Comparison of ENCODE assay signal across 14 mouse cellular contexts in the genomic region with DNA sequence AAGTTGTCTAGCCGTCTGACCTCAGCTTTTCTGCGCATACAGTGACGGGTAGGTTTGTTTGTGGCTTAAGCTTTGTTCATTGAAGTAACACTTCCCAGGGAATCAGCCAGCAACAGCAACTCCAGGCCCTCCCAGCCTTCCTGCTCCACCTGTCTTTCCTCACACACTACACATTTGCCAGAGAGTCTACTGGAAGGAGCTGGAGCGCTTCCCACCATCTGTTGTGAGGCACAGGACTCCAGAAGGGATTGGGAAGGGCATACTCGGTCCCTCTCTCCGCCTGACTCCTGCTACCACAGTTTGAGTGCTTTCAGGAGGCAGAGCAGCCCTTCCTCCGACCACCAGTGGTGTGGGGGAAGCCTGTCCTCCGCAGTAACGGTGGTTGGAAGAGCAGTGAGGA.
A peak's percentile ranks its signal among the peaks of the same experiment; 100 is the strongest.
DNase-seq lines count a peak whose midpoint lies in the region; ATAC-seq lines count a peak whose summit lies in the region.
"Had no signal": no experiment of that assay in that cellular context is flagged by ENCODE, and none has a peak within 500 bp of the region (broad histone marks: within the 10 kb centered on the region; RNA-seq: fewer than 3 reads in every experiment).

No protein-coding gene starts in this region.

- peaks cover 25% of the 10 kb centered on the region for H3K36me3 ChIP-seq in embryonic facial prominence, embryonic 10.5 days (replicated peaks)

- DNase-seq in frontal cortex, postnatal 10 days (ENCODE audit: low spot score in 2 of 2): no peak
- DNase-seq in left cerebral cortex, adult 18-20 months (ENCODE audit: low spot score in 2 of 2): peak; percentile 16 to 33
- no peak for DNase-seq in left cerebral cortex, adult 11 months (ENCODE audit: low spot score)
- no peak for DNase-seq in embryonic facial prominence, embryonic 10.5 days (ENCODE audit: low spot score)
- peak; percentile 34 for DNase-seq in right cerebral cortex, postnatal 25 days
- DNase-seq in adrenal gland, postnatal 25 days: no peak
- no peak for DNase-seq in thymus, postnatal 4 days
- DNase-seq: adrenal gland, postnatal 10 days; heart, adult 18-20 months; heart, postnatal 36 days; kidney, postnatal 4 days; spleen, adult 18-20 months had no signal

- 85% methylated on average over 9 of the region's 9 CpGs for WGBS in embryonic facial prominence, embryonic 10.5 days

- peak; percentile 91 for ATAC-seq in frontal cortex, adult (ENCODE audit: low TSS enrichment)

- no peak overlapping the region for H3K4me3 ChIP-seq in embryonic facial prominence, embryonic 10.5 days
- H3K4me3 ChIP-seq: limb, embryonic 15.5 days had no signal

- H3K4me1 ChIP-seq in embryonic facial prominence, embryonic 10.5 days: no peaks in the 10 kb centered on the region

- H3K9me3 ChIP-seq in embryonic facial prominence, embryonic 10.5 days: no peaks in the 10 kb centered on the region
- H3K9me3 ChIP-seq: limb, embryonic 15.5 days had no signal

- H3K27me3 ChIP-seq in embryonic facial prominence, embryonic 10.5 days (replicated peaks; ENCODE audit: low read depth, poor library complexity, severe bottlenecking): no peaks in the 10 kb centered on the region
- H3K27me3 ChIP-seq: limb, embryonic 15.5 days had no signal

- 0 out of 2 replicates have a peak overlapping the region, but pooled peaks have one; percentile 6 for H3K27ac ChIP-seq in embryonic facial prominence, embryonic 10.5 days (replicated peaks)
- H3K27ac ChIP-seq: limb, embryonic 15.5 days had no signal

Comparison
In these comparisons a context has a peak if more than half of its experiments do, and no peak if none do; other contexts are left out.
1. DNase-seq: peak in left cerebral cortex, adult 18-20 months (2 of 2) and right cerebral cortex, postnatal 25 days (single experiment); none in frontal cortex, postnatal 10 days (0 of 2), left cerebral cortex, adult 11 months (single experiment), embryonic facial prominence, embryonic 10.5 days (single experiment), adrenal gland, postnatal 25 days (single experiment) and thymus, postnatal 4 days (single experiment).